Mouse (Mus musculus) small intestine, adult 2 months (tissue): Measurements from ENCODE around the gene Anapc15-ps.

Experiments
- CTCF ChIP-seq: fragments of 200-500 bp; IDR thresholded peaks from 2 replicates; pipeline ENCODE4 v1.5.1; 2012; ENCODE audit warnings: low read depth, mild to moderate bottlenecking, control low read depth, inconsistent platforms, low read length, moderate library complexity, mixed read lengths; ENCODE audit not compliant: insufficient replicate concordance, insufficient read length; ENCODE audit errors: extremely low read depth
- POLR2A ChIP-seq: fragments of 200-500 bp; IDR thresholded peaks from 2 replicates; pipeline ENCODE4 v1.6.1; 2012; ENCODE audit warnings: low read depth, mild to moderate bottlenecking, control low read depth, inconsistent platforms, low read length, moderate library complexity

- no peak for TF ChIP-seq CTCF
- TF ChIP-seq POLR2A, result no peak
These were observed 9.7 kb upstream of the Anapc15-ps start for GRCm38 (mm10) chr10:95682964-95683363.
